Mouse (Mus musculus) embryonic facial prominence, embryonic 10.5 days (tissue): ENCODE data around the gene Atp7a. TPM values are rescaled to one million over a fixed set of nuclear protein-coding genes. Genes with fewer than 3 reads are reported as not detected.
"Not testable (repeated sequence)": the region's sequence is repeated elsewhere in the genome, so short reads cannot be mapped to it uniquely, and the experiment has no call there.

Experiments used
- DNase-seq: peaks from one replicate; pipeline ENCODE4 v3.0.0-alpha.2; 2017; ENCODE audit warnings: low spot score
- H3K27ac ChIP-seq: fragments of 300-500 bp; sonication (generic); replicated peaks from 2 replicates; pipeline ENCODE4 v1.5.1; 2016; ENCODE audit warnings: mild to moderate bottlenecking
- H3K27me3 ChIP-seq: fragments of 300-500 bp; sonication (generic); replicated peaks from 2 replicates; pipeline ENCODE4 v1.6.1; 2016; ENCODE audit warnings: low read depth, mild to moderate bottlenecking; ENCODE audit not compliant: poor library complexity, severe bottlenecking
- H3K36me3 ChIP-seq: fragments of 300-500 bp; sonication (generic); replicated peaks from 2 replicates; pipeline ENCODE4 v1.6.1; 2016; ENCODE audit warnings: mild to moderate bottlenecking, moderate library complexity
- H3K4me1 ChIP-seq: fragments of 300-500 bp; sonication (generic); 2 replicates; pipeline ENCODE4 v1.6.1; 2016
- H3K4me3 ChIP-seq: fragments of 300-500 bp; sonication (generic); 2 replicates; pipeline ENCODE4 v1.5.1; 2016; ENCODE audit warnings: mild to moderate bottlenecking, moderate library complexity
- H3K9me3 ChIP-seq: fragments of 300-500 bp; sonication (generic); 2 replicates; pipeline ENCODE4 v1.6.1; 2016; ENCODE audit warnings: mild to moderate bottlenecking
- WGBS: fragments of 180-500 bp; shearing (Covaris S2); methylation state at CpG from one replicate; pipeline ENCODE4 v1.1.7; 2016; 5-methylcytosine and 5-hydroxymethylcytosine counted together
- polyA plus RNA-seq: library from polyadenylated mRNA; unstranded; fragments of >200 nt; fragmentation: Nextera tagmentation; extraction: Ambion mirVana; gene quantifications from 2 replicates; pipeline ENCODE4 v1.2.1, GENCODE M21; 2016

Gene Atp7a
- polyA plus RNA-seq, 1 experiment from 2014 or later: 24.7 TPM

DNA sequence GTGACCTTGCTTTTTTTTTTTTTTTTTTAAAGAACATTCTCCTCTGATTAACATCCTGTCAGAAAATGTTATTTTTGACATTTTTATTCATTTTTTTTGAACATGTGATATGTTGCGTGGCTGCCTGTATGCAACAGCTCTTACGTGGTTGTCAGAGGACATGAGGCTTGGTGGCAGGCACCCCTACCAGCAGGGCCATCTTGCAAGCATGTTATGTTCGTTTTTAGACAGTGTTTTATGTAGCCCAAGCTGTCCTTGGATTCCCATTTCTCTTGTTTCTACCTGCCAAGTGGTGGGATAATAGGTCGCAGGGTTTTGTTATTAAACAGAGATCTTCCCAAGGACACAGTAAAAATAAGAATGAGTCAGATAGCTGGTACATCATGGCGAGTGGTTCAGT lies 3.1 kb downstream of the Atp7a start:
- no peaks in the 10 kb centered on the region for H3K36me3 ChIP-seq
- peaks cover 26% of the 10 kb centered on the region for H3K27me3 ChIP-seq
- no peak for DNase-seq
- H3K4me3 ChIP-seq: no peak overlapping the region
- H3K4me1 ChIP-seq: no peaks in the 10 kb centered on the region; the same call in 1 of the 2 replicates
- H3K9me3 ChIP-seq: no peaks in the 10 kb centered on the region
- no peak overlapping the region for H3K27ac ChIP-seq
- WGBS: 81% methylated on average over 5 of the region's 5 CpGs

DNA sequence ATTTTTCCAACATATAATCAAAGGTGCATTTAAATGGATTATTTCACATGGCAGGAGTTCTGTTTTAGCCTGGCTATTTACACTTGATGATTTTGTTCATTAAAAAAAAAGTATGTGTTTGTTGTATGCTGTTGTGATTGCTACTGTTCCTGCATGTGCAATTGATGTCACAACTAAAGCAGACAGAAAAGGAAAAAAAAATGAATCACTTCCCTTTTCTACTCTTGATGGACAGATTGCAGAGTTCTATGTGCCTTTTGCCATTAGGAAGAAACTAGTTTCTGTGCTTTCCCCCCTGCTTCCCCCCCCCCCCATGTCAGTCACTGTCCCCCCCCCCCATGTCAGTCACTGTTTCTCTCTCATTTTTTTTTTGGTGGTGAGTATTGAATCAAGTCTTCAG lies 4.0 kb downstream of the Atp7a start:
- no peak for DNase-seq
- H3K9me3 ChIP-seq: no peaks in the 10 kb centered on the region
- H3K4me1 ChIP-seq: no peaks in the 10 kb centered on the region; the same call in 1 of the 2 replicates
- H3K27ac ChIP-seq: no peak overlapping the region
- no peak overlapping the region for H3K4me3 ChIP-seq
- peaks cover 22% of the 10 kb centered on the region for H3K27me3 ChIP-seq
- H3K36me3 ChIP-seq: no peaks in the 10 kb centered on the region

DNA sequence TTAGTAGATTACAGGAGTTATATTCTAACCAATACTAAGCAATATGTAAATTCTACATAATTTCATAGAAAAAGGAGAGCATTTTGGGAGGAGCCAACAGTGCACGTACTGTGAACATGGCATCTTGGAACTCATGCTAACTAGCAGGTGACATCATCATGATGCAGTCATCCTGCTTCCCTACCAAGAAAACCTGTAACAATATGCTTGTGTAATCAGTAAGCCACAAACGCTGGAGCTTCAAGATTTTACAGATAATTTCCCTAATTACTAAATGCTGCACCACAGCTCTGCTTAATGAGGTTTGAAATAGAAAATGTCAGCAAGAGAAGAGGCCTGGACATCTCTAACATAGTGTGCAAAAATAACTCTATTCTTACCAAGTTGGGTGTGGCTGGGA lies 8.7 kb downstream of the Atp7a start:
- no peaks in the 10 kb centered on the region for H3K36me3 ChIP-seq
- no peak for DNase-seq
- H3K27me3 ChIP-seq: peaks cover 42% of the 10 kb centered on the region
- no peak overlapping the region for H3K4me3 ChIP-seq
- H3K9me3 ChIP-seq: no peaks in the 10 kb centered on the region
- H3K4me1 ChIP-seq: no peaks in the 10 kb centered on the region
- WGBS: 85% methylated on average over 2 of the region's 2 CpGs
- no peak overlapping the region for H3K27ac ChIP-seq

DNA sequence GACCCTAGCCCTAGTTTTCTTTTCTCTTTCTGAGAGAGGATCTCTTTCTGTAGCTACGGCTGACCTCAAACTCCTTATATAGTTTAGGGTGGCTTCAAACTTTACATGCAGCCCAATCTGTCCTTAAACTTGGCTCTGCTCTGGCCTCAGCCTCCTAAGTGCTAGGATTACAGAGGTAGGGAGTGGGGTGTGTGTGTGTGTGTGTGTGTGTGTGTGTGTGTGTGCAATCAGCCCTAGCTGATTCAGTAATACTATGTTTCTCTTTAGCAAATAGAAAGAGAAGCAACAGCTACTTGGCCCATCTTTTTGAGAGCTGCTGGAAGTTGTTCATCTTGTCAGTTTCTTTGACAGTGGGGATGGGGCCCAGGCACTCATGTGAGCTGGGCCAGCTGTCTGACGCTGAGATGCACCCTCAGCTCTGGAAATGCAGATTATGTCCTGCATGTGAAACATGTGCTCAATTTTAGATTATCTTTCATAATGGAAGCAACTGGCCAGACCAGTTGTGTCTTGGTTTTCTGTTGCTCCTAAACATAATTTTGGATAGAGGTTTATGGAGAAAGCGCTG lies 10.2 kb downstream of the Atp7a start:
- Histone ChIP-seq H3K9me3 (no peaks in the 10 kb centered on the region), H3K27ac (no peak overlapping the region), H3K4me1 (no peaks in the 10 kb centered on the region), H3K4me3 (no peak overlapping the region), H3K36me3 (no peaks in the 10 kb centered on the region), H3K27me3 (peaks cover 52% of the 10 kb centered on the region)
- no peak for DNase-seq
- 88% methylated on average over 3 of the region's 3 CpGs for WGBS

DNA sequence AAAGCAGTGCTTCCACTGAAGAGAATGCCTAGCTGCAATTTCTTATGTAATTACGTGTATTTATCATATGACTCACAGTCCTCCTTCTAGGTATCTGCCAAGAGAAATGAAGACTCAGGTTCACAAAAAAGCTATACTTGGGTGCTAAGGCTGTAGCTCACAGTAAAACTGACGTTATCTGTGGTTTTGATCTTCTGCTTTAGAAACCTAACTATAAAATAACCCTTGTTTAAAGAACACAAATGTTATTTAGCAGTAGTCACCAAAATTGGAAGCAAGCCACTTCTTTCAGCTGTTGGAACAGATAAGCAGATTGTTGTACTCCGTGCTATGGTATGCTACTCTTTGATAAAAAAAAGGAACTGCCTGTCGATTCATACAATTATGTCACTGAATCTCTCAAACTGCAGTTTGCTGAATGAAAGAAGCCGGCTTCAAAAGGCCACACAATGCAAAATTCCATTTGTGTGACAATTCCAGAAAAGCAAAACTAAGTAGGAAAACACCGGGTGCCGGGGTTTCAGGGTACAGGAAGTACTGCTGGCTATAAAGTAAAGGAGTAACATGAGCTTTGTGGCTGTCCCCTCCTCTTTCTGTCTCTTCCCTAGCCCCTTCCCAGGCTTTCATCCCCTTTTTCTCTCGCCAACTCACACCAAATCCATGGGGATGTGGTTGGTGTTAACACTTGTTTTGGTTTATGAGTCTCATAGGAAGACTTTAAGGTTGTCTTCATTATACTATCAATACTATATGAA lies 17.0 kb downstream of the Atp7a start:
- H3K4me1 ChIP-seq: peaks cover 18% of the 10 kb centered on the region
- H3K9me3 ChIP-seq: no peaks in the 10 kb centered on the region
- H3K27ac ChIP-seq: no peak overlapping the region
- WGBS: 64% methylated on average over 8 of the region's 8 CpGs
- peaks cover 60% of the 10 kb centered on the region for H3K27me3 ChIP-seq
- H3K36me3 ChIP-seq: no peaks in the 10 kb centered on the region
- H3K4me3 ChIP-seq: no peak overlapping the region
- no peak for DNase-seq

DNA sequence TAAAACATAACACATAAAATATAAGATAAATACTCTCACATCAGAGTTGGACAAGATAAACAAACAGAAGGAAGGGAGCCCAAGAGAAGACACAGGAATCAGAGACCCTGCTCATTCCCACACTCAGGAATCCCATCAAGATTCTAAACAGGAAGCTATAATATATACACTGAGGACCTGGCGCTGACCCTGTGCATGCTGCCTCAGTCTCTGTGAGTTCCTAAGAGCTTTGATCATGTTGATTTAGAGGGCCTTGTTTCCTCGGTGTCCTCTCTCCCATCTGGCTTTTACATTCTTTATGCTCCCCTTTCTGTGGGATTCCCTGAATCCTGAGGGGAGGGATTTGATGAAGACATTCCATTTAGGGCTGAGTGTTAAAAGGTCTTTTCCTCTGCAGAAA lies 18.4 kb downstream of the Atp7a start:
- Histone ChIP-seq H3K36me3 (no peaks in the 10 kb centered on the region), H3K27me3 (peaks cover 61% of the 10 kb centered on the region), H3K27ac (no peak overlapping the region), H3K4me3 (no peak overlapping the region), H3K9me3 (no peaks in the 10 kb centered on the region), H3K4me1 (peaks cover 18% of the 10 kb centered on the region)
- peak; percentile 28 for DNase-seq
- 45% methylated on average over 2 of the region's 2 CpGs for WGBS

DNA sequence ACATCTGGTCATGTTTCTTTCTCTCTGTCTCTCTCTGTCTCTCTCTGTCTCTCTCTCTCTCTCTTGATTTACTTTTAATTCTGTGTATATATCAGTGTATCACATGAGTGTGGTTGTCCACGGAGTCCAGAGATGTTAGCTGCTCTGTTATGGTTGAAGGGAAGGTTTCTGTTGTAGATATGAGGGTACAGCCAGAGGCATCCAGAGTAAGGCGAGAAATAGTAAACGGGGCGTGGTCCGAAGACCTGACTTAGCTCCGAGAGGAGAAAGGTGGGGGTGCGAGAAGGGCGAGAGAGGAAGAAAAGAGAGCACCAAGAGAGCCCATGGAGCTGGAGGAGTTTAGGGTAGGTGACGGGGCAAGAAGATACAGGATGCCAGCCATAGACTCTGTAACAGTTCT lies 18.9 kb downstream of the Atp7a start:
- Histone ChIP-seq H3K4me1 (peaks cover 18% of the 10 kb centered on the region), H3K27me3 (peaks cover 61% of the 10 kb centered on the region), H3K4me3 (no peak overlapping the region), H3K27ac (peak overlapping the region; percentile 30; the same call in 1 of the 2 replicates), H3K36me3 (no peaks in the 10 kb centered on the region), H3K9me3 (no peaks in the 10 kb centered on the region)
- 71% methylated on average over 9 of the region's 9 CpGs for WGBS
- no peak for DNase-seq

DNA sequence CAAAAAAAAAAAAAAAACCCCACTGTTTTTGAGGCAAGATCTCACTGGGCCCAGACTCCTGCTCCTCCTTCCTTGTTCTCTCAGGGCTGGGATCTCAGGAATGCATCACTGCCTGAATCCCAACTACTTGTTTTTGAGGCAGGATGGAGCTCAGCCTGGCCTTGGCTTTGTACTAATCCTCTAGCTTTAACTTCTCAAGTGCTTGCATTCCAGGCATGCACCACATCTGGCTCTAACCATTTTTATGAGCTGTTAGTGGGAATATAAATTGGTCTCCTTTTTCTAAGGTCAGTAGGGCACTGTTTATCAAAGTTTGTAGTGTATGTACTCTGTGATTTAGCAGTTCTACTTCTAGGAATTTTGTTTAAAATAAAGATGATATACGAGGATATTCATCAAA lies 21.1 kb downstream of the Atp7a start:
- Histone ChIP-seq H3K27ac (no peak overlapping the region), H3K27me3 (peaks cover 54% of the 10 kb centered on the region), H3K9me3 (no peaks in the 10 kb centered on the region), H3K4me1 (peaks cover 18% of the 10 kb centered on the region), H3K4me3 (no peak overlapping the region), H3K36me3 (no peaks in the 10 kb centered on the region)
- WGBS: 81% methylated on average over 1 of the region's 1 CpGs
- no peak for DNase-seq

DNA sequence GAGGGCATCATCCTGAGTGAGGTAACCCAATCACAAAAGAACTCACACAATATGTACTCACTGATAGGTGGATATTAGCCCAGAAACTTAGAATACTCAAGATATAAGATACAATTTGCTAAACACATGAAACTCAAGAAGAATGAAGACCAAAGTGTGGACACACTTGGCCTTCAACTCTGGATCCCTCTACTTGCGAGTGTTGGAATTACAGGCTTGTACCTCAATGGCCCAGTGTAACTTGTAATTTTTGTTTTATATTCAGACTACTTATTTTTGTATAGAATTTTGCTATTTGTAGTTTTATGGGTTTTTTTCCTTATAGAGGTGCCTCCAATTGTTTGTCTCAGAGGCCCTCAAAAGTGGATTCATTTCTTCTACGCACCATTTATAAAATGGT lies 50.8 kb downstream of the Atp7a start:
- whole genome bisulfite sequencing: 89% methylated on average over 2 of the region's 2 CpGs
- not testable (repeated sequence) for H3K4me3 ChIP-seq, H3K27ac ChIP-seq, DNase-seq, H3K36me3 ChIP-seq, H3K9me3 ChIP-seq, H3K4me1 ChIP-seq
- H3K27me3 ChIP-seq: peaks cover 35% of the 10 kb centered on the region

DNA sequence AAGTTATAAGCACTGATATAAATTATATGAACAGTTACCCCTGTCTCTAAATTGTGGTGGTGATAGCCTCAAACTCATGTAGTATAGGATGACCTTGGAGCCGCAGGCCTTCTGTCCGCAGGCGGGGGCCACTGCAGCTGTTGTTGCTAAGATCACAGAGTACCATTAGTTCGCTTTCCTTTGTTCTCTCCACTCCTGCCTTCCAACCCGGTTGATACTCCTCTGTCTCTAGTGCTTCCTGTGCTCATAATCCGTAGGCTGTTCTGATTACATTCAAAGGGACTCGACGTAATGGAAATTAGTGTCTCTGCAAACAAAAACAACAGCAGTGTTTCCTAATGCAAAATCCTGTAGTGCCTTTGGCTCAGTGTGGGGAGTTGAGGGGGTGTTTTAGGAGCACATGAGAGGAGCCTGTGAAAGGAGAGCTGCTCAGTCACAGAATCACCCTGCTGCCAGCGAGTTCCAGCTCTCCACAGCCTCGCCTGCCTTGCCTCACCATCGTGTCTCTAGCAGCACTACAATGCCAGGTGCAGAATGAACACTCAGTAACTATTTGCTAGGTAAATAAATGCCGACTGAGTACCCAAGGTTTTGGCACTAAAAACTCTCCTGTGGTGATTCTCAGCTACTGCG lies 53.9 kb downstream of the Atp7a start:
- H3K4me3 ChIP-seq: no peak overlapping the region
- WGBS: 49% methylated on average over 13 of the region's 13 CpGs
- no peaks in the 10 kb centered on the region for H3K4me1 ChIP-seq
- H3K27ac ChIP-seq: 0 out of 2 replicates have a peak overlapping the region, but pooled peaks have one; percentile 40
- peaks cover 8% of the 10 kb centered on the region for H3K36me3 ChIP-seq
- peak; percentile 10 for DNase-seq
- H3K27me3 ChIP-seq: peaks cover 32% of the 10 kb centered on the region
- H3K9me3 ChIP-seq: no peaks in the 10 kb centered on the region

DNA sequence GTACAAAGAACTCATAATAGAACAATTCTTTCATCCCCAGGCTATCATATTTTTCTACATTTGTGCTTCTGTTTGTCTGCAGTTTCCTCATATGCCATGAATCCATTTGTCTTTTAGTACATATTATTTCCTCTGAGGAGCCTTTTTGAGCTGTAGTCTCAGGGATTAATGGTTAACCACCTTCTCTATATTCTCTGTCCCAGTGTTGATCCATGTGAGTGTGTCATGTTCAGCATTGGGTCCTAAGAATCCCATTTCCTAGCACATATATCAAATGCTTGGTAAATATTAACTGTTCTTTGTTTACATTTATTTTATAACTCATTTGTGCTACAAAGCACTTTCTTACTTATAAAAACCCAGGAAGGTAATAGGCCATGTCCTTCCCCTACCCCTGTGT lies 55.4 kb downstream of the Atp7a start:
- Histone ChIP-seq H3K27ac (no peak overlapping the region), H3K36me3 (peaks cover 17% of the 10 kb centered on the region), H3K9me3 (no peaks in the 10 kb centered on the region), H3K4me1 (no peaks in the 10 kb centered on the region), H3K27me3 (peaks cover 36% of the 10 kb centered on the region), H3K4me3 (no peak overlapping the region)
- no peak for DNase-seq

DNA sequence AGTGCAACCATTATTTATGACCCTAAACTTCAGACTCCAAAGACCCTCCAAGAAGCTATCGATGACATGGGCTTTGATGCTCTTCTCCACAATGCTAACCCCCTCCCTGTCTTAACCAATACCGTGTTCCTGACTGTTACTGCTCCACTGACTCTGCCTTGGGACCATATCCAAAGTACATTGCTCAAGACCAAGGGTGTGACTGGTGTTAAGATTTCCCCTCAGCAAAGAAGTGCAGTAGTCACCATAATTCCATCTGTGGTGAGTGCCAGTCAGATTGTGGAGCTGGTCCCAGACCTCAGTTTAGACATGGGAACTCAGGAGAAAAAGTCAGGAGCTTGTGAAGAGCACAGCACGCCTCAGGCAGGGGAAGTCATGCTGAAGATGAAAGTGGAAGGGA lies 58.1 kb downstream of the Atp7a start:
- H3K4me3 ChIP-seq: no peak overlapping the region
- no peak for DNase-seq
- no peaks in the 10 kb centered on the region for H3K4me1 ChIP-seq
- WGBS: 88% methylated on average over 3 of the region's 3 CpGs
- H3K36me3 ChIP-seq: peaks cover 10% of the 10 kb centered on the region
- H3K27me3 ChIP-seq: peaks cover 35% of the 10 kb centered on the region
- H3K27ac ChIP-seq: no peak overlapping the region
- no peaks in the 10 kb centered on the region for H3K9me3 ChIP-seq

DNA sequence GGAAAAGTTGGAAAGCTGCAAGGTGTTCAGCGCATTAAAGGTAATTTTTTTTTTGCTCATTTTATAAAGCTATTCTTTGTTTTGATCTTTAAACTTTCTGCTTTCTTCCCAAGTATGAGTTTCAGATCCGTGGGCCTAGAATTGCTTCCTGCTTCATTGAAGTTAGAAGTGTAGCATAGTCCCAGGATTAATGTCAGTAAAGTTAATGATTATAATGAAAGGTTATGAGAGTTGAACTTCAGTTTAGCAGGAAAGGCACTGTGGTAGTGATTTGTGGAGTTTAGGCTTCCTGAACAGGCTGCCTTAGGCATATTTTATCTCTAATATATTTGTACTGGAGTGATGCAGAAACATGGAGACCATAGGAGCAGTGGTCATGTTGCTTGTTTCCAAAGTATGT lies 58.5 kb downstream of the Atp7a start:
- peaks cover 10% of the 10 kb centered on the region for H3K36me3 ChIP-seq
- WGBS: 91% methylated on average over 2 of the region's 2 CpGs
- H3K9me3 ChIP-seq: no peaks in the 10 kb centered on the region
- H3K4me3 ChIP-seq: no peak overlapping the region
- no peak overlapping the region for H3K27ac ChIP-seq
- H3K4me1 ChIP-seq: no peaks in the 10 kb centered on the region
- no peak for DNase-seq
- H3K27me3 ChIP-seq: peaks cover 32% of the 10 kb centered on the region
